8 mouse cellular contexts compared by ENCODE assay signal in the genomic region with DNA sequence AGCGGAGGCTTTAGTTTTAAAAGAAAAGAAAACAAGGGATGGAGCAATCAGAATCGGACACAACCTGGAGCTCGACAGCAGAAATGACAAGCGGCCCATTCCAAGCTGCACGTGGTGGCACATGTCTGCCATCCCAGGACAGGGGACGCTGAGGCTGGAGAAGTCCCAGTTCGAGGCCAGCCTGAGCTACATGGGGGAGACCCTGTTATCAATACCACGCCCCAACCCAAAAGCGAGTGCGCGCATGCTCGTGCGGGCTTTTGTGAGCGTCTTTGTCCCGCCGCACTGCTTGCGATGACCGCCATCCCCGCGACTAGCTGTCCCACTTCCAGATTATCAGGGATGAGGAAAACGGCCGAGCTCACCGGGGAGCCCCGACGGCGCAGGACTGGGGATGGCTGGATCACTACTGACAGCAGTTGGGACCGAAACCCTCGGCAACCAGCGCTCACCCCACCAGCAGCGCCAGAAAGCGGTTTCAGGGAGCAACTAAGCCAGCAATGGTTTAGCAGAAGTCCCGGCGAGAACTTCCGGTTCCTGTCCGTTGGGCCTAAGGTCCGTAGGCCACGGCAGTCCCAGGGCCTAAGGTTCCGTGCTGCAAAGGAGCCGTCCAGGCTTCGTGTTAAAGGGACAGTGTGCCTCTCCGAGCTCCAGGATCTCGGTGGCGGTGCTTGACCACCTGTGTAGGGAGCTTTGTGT. TPM values are rescaled to one million over a fixed set of nuclear protein-coding genes. Genes with fewer than 3 reads are reported as not detected.
A peak's percentile ranks its signal among the peaks of the same experiment; 100 is the strongest.
DNase-seq lines count a peak whose midpoint lies in the region; ATAC-seq and TF ChIP-seq lines count a peak whose summit lies in the region.

A gene (minus strand): TSS at position 51 of the 699 bp plus-strand sequence.
A gene (minus strand): TSS at position 529 of the 699 bp plus-strand sequence.

- peaks cover 20% of the 10 kb centered on the region for H3K36me3 ChIP-seq in hindbrain, postnatal 0 days (ENCODE audit: insufficient read depth, low read length)
- H3K36me3 ChIP-seq in macrophage (ENCODE audit: inconsistent target) = peaks cover 28% of the 10 kb centered on the region

- no peaks in the 10 kb centered on the region for H3K9me3 ChIP-seq in hindbrain, postnatal 0 days (ENCODE audit: low read length)

- WGBS in hindbrain, postnatal 0 days = under 1% methylated on average over 43 of the region's 43 CpGs
- 2% methylated on average over 43 of the region's 43 CpGs for WGBS in macrophage (ENCODE audit: missing documents)

- peak within 1 kb of the TSS; percentile 94 for H3K27ac ChIP-seq in gastrocnemius, adult 2 months
- peak within 1 kb of the TSS; percentile 80 for H3K27ac ChIP-seq in hindbrain, postnatal 0 days
- peak within 1 kb of the TSS; percentile 78 for H3K27ac ChIP-seq in left cerebral cortex, adult 2 months
- peak within 1 kb of the TSS; percentile 47 for H3K27ac ChIP-seq in macrophage

- peak; percentile 73 for ATAC-seq in activated CD4-positive, CD25-positive, alpha-beta regulatory T cell, adult 4 months
- ATAC-seq in common myeloid progenitor, adult 5-6 weeks (replicated peaks; ENCODE audit: low read depth, poor library complexity, severe bottlenecking) = peak; percentile 88
- ATAC-seq in hindbrain, postnatal 0 days = peak; percentile 89

- H3K9ac ChIP-seq in hindbrain, postnatal 0 days (replicated peaks; ENCODE audit: low read length) = peak within 1 kb of the TSS; percentile 93

- no peaks in the 10 kb centered on the region for H3K27me3 ChIP-seq in hindbrain, postnatal 0 days (ENCODE audit: insufficient read depth, low read length)

- DNase-seq in gastrocnemius, adult 2 months = peak; percentile 90
- peak; percentile 91 for DNase-seq in hindbrain, postnatal 0 days (ENCODE audit: low spot score)
- DNase-seq in left cerebral cortex, adult 2 months (ENCODE audit: extremely low spot score in 1 of 2, low spot score in 2 of 2) = peak; percentile 87 to 93
- DNase-seq in retina, postnatal 7 days (ENCODE audit: low read depth, low spot score) = peak; percentile 87
- DNase-seq in urinary bladder, adult 18-20 months (ENCODE audit: low spot score in 2 of 2) = peak; percentile 84 to 99

- H3K4me2 ChIP-seq in hindbrain, postnatal 0 days (ENCODE audit: low read depth, low read length) = peak within 1 kb of the TSS; percentile 73

- intact Hi-C loops in gastrocnemius, adult 2 months (cut with DNase I) = loop anchor here (2.0 kb wide), 1 partner anchor 52 kb away; a partner anchor contains a TSS
- intact Hi-C loops in left cerebral cortex, adult 2 months (cut with DNase I) = loop anchor here (2.0 kb wide), 1 partner anchor 52 kb away; a partner anchor contains a TSS

- peaks cover 10% of the 10 kb centered on the region; the same call in 1 of the 2 replicates for H3K4me1 ChIP-seq in hindbrain, postnatal 0 days (ENCODE audit: insufficient read depth, low read length)

- H3K4me3 ChIP-seq in gastrocnemius, adult 2 months = peak within 1 kb of the TSS; percentile 84
- peak within 1 kb of the TSS; percentile 88 for H3K4me3 ChIP-seq in hindbrain, postnatal 0 days (ENCODE audit: low read length)
- H3K4me3 ChIP-seq in left cerebral cortex, adult 2 months = peak within 1 kb of the TSS; percentile 90
- H3K4me3 ChIP-seq in macrophage (ENCODE audit: inconsistent target) = peak within 1 kb of the TSS; percentile 98

- TF ChIP-seq CTCF in gastrocnemius, adult 2 months (IDR thresholded peaks at IDR 0.05) = no peak; the same call in 1 of the 2 replicates
- TF ChIP-seq CTCF in hindbrain, postnatal 0 days (IDR thresholded peaks at IDR 0.05; ENCODE audit: low read depth) = no peak
- no peak for TF ChIP-seq CTCF in left cerebral cortex, adult 2 months (IDR thresholded peaks at IDR 0.05)

- H3K79me2 ChIP-seq in macrophage (ENCODE audit: inconsistent target) = peaks cover 15% of the 10 kb centered on the region

RNA-seq across cellular contexts. Expression of the first gene that starts in this region (rescaled TPM):
- polyA plus RNA-seq in activated CD4-positive, CD25-positive, alpha-beta regulatory T cell, adult 4 months (2017; shearing (Covaris generic)) = not detected
- not detected in 2 replicates for total RNA-seq in common myeloid progenitor, adult 5-6 weeks (2017)
- not detected for total RNA-seq in gastrocnemius, adult 2 months (2021)
- total RNA-seq in hindbrain, postnatal 0 days (2014; rRNA removed) = not detected in 2 replicates
- polyA plus RNA-seq in hindbrain, postnatal 0 days (2015; fragmentation: Nextera tagmentation; extraction: Ambion mirVana) = not detected in 2 replicates
- total RNA-seq in left cerebral cortex, adult 2 months (2021) = not detected
- total RNA-seq in macrophage (2018; cell fraction: chromatin; rRNA removed) = not detected
- not detected for total RNA-seq in macrophage (2018; cell fraction: cytosol; rRNA removed)
- total RNA-seq in macrophage (2018; cell fraction: nucleus; rRNA removed) = not detected
- polyA plus RNA-seq in macrophage (2018) = not detected in 3 replicates

RNA-seq across cellular contexts. Expression of the second gene that starts in this region (rescaled TPM):
- polyA plus RNA-seq in activated CD4-positive, CD25-positive, alpha-beta regulatory T cell, adult 4 months (2017; shearing (Covaris generic)) = 10 to 100 TPM; 46.1 to 52.5 TPM
- total RNA-seq in common myeloid progenitor, adult 5-6 weeks (2017) = 24.5 and 24.8 TPM in 2 replicates
- total RNA-seq in gastrocnemius, adult 2 months (2021) = 10 to 100 TPM in 1 of 2 experiments, 1 to 10 TPM in 1; 7.7 to 10.6 TPM
- total RNA-seq in hindbrain, postnatal 0 days (2014; rRNA removed) = 23.6 and 26.1 TPM in 2 replicates
- polyA plus RNA-seq in hindbrain, postnatal 0 days (2015; fragmentation: Nextera tagmentation; extraction: Ambion mirVana) = 59.0 and 60.6 TPM in 2 replicates
- 10 to 100 TPM; 18.0 to 20.3 TPM for total RNA-seq in left cerebral cortex, adult 2 months (2021)
- total RNA-seq in macrophage (2018; cell fraction: chromatin; rRNA removed) = 10 to 100 TPM in 7 of 26 experiments, 1 to 10 TPM in 19; 1.8 to 13.1 (median 6.9) TPM
- total RNA-seq in macrophage (2018; cell fraction: cytosol; rRNA removed) = 10 to 100 TPM in 23 of 26 experiments, 1 to 10 TPM in 3; 7.5 to 25.4 (median 18.2) TPM
- 10 to 100 TPM in 16 of 26 experiments, 1 to 10 TPM in 10; 1.8 to 21.2 (median 11.5) TPM for total RNA-seq in macrophage (2018; cell fraction: nucleus; rRNA removed)
- 5.1 to 28.7 TPM (median 20.8 TPM) in 3 replicates for polyA plus RNA-seq in macrophage (2018)

Comparison
In these comparisons a context has a peak if more than half of its experiments do, and no peak if none do; other contexts are left out.
1. Peak in every context shown above with its lines: DNase-seq, ATAC-seq, H3K4me3 ChIP-seq and H3K27ac ChIP-seq.